Comparison of ENCODE assay signal across 10 mouse cellular contexts in the genomic region with DNA sequence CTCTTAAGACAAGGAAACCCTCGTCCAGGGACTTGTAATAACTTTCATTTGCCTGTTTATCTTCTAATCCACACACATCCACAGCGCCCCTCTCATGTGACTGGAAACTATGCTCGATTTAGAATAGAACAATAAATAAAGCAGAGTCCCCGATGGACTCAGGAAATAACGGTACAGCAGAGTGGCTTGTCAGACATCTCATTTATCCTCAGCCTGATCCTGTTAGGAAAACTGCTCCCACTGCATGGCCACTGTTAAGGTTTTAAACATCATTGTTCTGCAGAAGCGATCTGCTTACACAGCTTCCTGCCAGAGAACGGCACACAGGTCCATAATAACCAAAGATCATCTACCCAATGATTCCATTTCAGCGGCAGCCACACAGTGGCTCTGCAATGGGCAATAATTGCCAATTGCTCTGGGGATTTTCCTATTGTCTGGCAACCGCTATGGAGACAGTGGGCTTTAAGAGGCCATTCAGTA.
DNase-seq lines count a peak whose midpoint lies in the region; ATAC-seq lines count a peak whose summit lies in the region.
"Had no signal": no experiment of that assay in that cellular context is flagged by ENCODE, and none has a peak within 500 bp of the region (broad histone marks: within the 10 kb centered on the region; RNA-seq: fewer than 3 reads in every experiment).

No protein-coding gene starts in this region.

- no peak for ATAC-seq in hindbrain, embryonic 11.5 days (ENCODE audit: low FRiP score)
- 0 out of 2 replicates have a peak, but pooled peaks have one; percentile 33 for ATAC-seq in forebrain, embryonic 13.5 days
- peak; percentile 55; the same call in 1 of the 2 replicates for ATAC-seq in midbrain, embryonic 13.5 days

- no peaks in the 10 kb centered on the region for H3K27me3 ChIP-seq in hindbrain, embryonic 11.5 days (ENCODE audit: control insufficient read depth, insufficient read depth, low read length)
- H3K27me3 ChIP-seq in hindbrain, embryonic 10.5 days (ENCODE audit: insufficient read depth, poor library complexity, severe bottlenecking): no peaks in the 10 kb centered on the region
- H3K27me3 ChIP-seq in forebrain, embryonic 13.5 days: 0 out of 2 replicates have a peak, but pooled peaks cover 5% of the 10 kb centered on the region
- H3K27me3 ChIP-seq in midbrain, embryonic 13.5 days: 0 out of 2 replicates have a peak, but pooled peaks cover 4% of the 10 kb centered on the region
- H3K27me3 ChIP-seq: limb, embryonic 15.5 days had no signal

- H3K4me2 ChIP-seq in hindbrain, embryonic 11.5 days (replicated peaks; ENCODE audit: low read depth, low read length): no peak overlapping the region
- peak overlapping the region; percentile 15 for H3K4me2 ChIP-seq in forebrain, embryonic 13.5 days
- peak overlapping the region; percentile 31 for H3K4me2 ChIP-seq in midbrain, embryonic 13.5 days (replicated peaks)
- H3K4me2 ChIP-seq: heart, embryonic 11.5 days; limb, embryonic 15.5 days had no signal

- no peak overlapping the region for H3K9ac ChIP-seq in hindbrain, embryonic 11.5 days (ENCODE audit: low read depth, low read length)
- H3K9ac ChIP-seq in forebrain, embryonic 13.5 days: no peak overlapping the region
- no peak overlapping the region; the same call in 1 of the 2 replicates for H3K9ac ChIP-seq in midbrain, embryonic 13.5 days (replicated peaks)
- H3K9ac ChIP-seq: limb, embryonic 15.5 days had no signal

- intact Hi-C loops in left cerebral cortex, postnatal 10 days (cut with DNase I): no loop called here

- no peaks in the 10 kb centered on the region for H3K4me1 ChIP-seq in hindbrain, embryonic 11.5 days (replicated peaks; ENCODE audit: control insufficient read depth, insufficient read depth, low read length)
- H3K4me1 ChIP-seq in hindbrain, embryonic 10.5 days (replicated peaks): no peaks in the 10 kb centered on the region
- peaks cover 11% of the 10 kb centered on the region; the same call in 1 of the 2 replicates for H3K4me1 ChIP-seq in forebrain, embryonic 13.5 days
- peaks cover 14% of the 10 kb centered on the region for H3K4me1 ChIP-seq in midbrain, embryonic 13.5 days (replicated peaks)

- 61% methylated on average over 9 of the region's 9 CpGs for WGBS in hindbrain, embryonic 11.5 days
- 68% methylated on average over 9 of the region's 9 CpGs for WGBS in hindbrain, embryonic 10.5 days
- WGBS in forebrain, embryonic 13.5 days: 15% methylated on average over 9 of the region's 9 CpGs
- WGBS in midbrain, embryonic 13.5 days: 22% methylated on average over 9 of the region's 9 CpGs

- peak; percentile 19 for DNase-seq in hindbrain, embryonic 11.5 days (ENCODE audit: low spot score)
- DNase-seq in hindbrain, embryonic 10.5 days (ENCODE audit: low spot score): no peak
- peak; percentile 27 for DNase-seq in kidney, postnatal 14 days
- DNase-seq in gastrocnemius, postnatal 4 days (ENCODE audit: low spot score in 2 of 2): no peak
- no peak for DNase-seq in left cerebral cortex, postnatal 10 days (ENCODE audit: extremely low spot score in 1 of 2, low spot score in 2 of 2)
- no peak for DNase-seq in layer of hippocampus, postnatal 10 days (ENCODE audit: low spot score in 2 of 2)

- no peaks in the 10 kb centered on the region for H3K9me3 ChIP-seq in hindbrain, embryonic 11.5 days (ENCODE audit: control insufficient read depth, low read length)
- no peaks in the 10 kb centered on the region for H3K9me3 ChIP-seq in hindbrain, embryonic 10.5 days
- 0 out of 2 replicates have a peak, but pooled peaks cover 4% of the 10 kb centered on the region for H3K9me3 ChIP-seq in forebrain, embryonic 13.5 days (replicated peaks)
- no peaks in the 10 kb centered on the region for H3K9me3 ChIP-seq in midbrain, embryonic 13.5 days
- H3K9me3 ChIP-seq: limb, embryonic 15.5 days had no signal

- H3K4me3 ChIP-seq in hindbrain, embryonic 11.5 days (ENCODE audit: low read depth, low read length): no peak overlapping the region
- no peak overlapping the region for H3K4me3 ChIP-seq in hindbrain, embryonic 10.5 days
- H3K4me3 ChIP-seq in forebrain, embryonic 13.5 days: no peak overlapping the region
- peak overlapping the region; percentile 9; the same call in 1 of the 2 replicates for H3K4me3 ChIP-seq in midbrain, embryonic 13.5 days (replicated peaks)
- H3K4me3 ChIP-seq: limb, embryonic 15.5 days had no signal

- no peak overlapping the region for H3K27ac ChIP-seq in hindbrain, embryonic 11.5 days (ENCODE audit: low read depth, low read length)
- no peak overlapping the region for H3K27ac ChIP-seq in hindbrain, embryonic 10.5 days
- no peak overlapping the region for H3K27ac ChIP-seq in forebrain, embryonic 13.5 days
- peak overlapping the region; percentile 53; the same call in 1 of the 2 replicates for H3K27ac ChIP-seq in midbrain, embryonic 13.5 days
- H3K27ac ChIP-seq: limb, embryonic 15.5 days had no signal

- H3K36me3 ChIP-seq in hindbrain, embryonic 11.5 days (ENCODE audit: control insufficient read depth, insufficient read depth, low read length): no peaks in the 10 kb centered on the region
- no peaks in the 10 kb centered on the region for H3K36me3 ChIP-seq in hindbrain, embryonic 10.5 days
- no peaks in the 10 kb centered on the region for H3K36me3 ChIP-seq in forebrain, embryonic 13.5 days (ENCODE audit: poor library complexity, severe bottlenecking)
- no peaks in the 10 kb centered on the region for H3K36me3 ChIP-seq in midbrain, embryonic 13.5 days
- H3K36me3 ChIP-seq: limb, embryonic 15.5 days had no signal

Comparison
In these comparisons a context has a peak if more than half of its experiments do, and no peak if none do; other contexts are left out.
1. DNase-seq: peak in hindbrain, embryonic 11.5 days (single experiment) and kidney, postnatal 14 days (single experiment); none in hindbrain, embryonic 10.5 days (single experiment), gastrocnemius, postnatal 4 days (0 of 2), left cerebral cortex, postnatal 10 days (0 of 2) and layer of hippocampus, postnatal 10 days (0 of 2).